Mouse (Mus musculus): ENCODE measurements around the gene Foxd3.
"Not testable (repeated sequence)": the region's sequence is repeated elsewhere in the genome, so short reads cannot be mapped to it uniquely, and the experiment has no call there.

Gene Foxd3

DNA sequence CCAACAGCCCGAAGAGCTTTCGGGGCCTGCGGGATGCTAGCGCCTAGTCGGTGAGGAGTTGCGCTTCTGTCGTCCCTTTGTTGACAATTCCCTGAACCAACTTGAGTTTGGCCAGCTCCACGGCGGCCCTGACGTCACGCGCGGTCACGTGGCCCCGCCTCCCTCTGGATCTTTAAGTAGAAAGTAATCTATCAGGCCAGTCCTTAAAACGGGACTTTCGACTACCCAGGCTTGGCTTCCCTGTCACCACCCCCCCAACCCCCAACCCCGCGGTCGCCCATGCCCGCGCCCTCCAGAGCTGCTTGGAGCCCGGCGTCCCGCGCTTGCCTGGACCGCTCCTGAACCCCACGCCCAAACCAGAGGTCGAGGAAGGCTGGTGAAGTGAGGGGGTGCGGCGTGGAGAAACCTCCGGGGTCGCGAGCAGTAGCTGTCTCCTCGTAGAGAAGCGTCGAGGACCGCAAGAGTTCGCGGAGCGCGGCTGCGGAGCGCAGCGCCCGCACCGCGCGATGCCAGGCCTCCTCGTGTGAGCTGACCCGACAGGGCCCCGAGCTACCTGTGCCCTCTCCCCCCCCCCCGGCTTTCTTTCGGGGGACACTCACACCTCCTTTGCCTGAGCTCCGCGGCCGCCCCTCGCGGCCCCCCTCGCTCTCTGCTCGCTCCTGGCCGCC lies at the start of gene Foxd3:
Gene Foxd3, plus strand, starts transcription at position 363 of the 668 bp plus-strand sequence.
- no peak for DNase-seq (ENCODE audit: low spot score)

DNA sequence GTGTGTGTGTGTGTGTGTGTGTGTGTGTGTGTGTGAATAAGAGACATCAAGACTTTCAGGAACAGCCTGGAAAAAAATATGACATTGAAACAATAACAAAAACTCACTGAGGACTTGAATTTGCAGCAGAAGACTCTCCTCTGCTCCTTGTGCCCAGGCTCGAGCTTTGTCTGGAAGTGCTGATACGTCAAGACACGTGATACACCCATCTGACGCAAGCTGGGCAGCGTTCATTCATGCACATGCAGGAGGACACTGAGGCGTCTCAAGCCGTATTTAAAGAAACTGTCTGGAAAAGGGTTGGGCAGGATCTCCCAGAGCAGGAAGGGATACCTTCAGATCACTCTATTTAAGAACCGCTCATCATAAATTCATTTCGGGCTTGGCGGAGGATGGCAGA lies 43.9 kb upstream of the Foxd3 start:
- no peak for DNase-seq (ENCODE audit: low spot score)

DNA sequence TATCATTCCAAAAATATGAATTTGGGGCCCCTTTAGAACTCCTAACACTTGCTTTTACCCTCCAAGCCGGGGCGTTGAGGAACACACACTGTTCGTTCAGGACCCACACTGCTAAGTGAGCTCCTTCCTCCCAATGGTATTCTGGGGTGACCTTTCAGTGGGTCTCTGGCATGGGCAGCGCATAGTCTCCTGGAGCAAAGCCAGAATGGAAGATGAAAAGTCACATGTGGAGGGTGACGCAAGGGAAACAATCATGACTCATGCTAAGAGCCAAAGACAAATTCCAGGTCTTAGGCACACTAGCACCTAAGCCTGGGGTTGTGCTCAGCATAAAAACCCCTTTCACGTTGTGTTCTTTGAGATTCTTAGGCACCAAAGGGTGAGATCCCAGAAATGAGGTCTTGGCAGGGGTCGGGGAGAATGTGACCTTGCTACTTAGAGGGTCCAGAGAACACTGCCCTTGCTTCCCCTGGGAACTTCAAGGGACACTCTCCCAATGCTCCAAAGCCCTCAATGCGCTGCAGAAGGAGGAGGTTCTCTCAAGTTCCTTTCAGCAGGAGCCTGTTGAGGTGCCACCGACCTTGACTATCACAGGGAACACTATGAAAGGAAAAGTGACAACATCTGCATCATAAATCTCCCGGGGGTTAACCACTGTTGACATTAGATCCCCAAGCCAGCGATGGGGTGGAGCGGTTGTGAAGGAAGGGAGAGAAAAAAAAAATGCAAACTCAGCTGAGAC lies 43.3 kb upstream of the Foxd3 start:
- no peak for DNase-seq (ENCODE audit: low spot score)

DNA sequence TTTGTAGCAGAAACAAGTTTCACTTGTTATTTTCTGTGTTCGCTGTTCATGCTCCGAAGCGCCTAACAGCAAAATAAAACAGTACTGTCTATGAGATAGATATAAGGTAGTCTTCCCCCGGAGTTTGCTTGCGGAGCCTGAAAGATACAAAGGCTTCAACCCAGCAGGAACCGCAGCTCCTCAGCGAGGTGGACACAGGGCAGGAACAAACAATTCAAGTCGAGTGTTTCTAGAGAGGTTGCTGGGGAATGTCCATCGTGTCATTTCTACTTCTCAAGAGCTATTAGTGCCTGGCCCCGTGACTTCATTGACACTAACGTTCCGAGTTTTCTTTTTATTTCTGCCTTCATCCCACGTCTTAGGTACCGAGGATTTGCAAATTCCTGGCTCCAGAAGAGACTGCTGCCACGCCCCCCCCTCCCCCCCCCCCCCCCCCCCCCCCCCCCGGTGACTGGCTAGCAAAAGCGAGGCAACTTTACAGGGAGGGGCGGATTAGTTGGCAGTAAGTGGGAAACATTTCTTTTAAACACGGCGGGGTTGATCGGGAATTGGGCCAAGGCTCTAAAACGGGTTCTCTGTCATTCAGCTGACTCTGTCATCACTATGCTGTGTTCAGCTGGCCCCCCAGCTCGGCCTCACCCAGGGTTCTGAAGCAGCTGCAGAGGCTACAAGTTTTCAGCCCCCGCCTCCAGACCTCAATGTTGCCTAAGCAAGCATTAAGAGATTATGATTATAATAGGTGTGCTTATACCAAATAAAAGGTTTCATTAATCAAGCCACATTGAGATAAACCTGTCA lies 29.9 kb upstream of the Foxd3 start:
- DNase-seq (ENCODE audit: low spot score), result peak; percentile 13

DNA sequence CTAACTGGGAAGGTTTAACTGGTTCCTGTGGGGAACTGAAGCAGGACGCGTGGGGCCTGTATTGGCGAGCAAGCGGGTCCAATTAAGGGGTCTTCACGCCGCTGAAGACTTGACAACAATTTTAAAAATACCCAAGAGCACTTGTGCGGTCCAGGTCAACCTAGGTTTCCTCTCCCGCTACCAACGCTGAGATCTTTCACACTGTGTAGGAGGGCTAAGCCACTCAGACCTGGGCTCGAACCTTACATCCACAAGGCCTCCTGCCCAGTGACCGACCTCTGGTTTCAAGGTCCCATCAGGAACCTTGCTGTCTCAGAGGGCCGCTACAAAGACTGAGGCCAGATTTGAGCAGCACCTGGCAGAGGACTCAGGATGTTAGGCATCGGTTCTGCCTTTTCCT lies 29.0 kb upstream of the Foxd3 start:
- no peak for DNase-seq (ENCODE audit: low spot score)

DNA sequence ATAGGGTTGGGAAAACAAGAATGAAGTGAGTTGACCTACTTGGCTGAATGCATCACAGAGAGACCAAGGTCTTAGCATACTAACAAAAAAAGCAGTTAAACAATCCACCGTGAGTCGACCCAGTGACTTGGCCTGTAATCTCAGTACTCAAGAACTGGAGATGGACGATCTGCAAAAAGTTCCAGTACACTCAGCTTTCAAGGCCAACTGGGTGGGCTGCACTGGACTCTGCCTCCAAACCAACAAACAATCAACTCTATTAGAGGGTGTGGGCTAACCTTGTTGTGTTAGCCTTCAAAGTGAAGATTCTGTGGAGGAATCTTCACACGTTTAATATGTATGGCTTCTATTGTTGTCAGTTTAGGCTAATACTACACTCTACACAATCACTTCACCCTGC lies 20.1 kb upstream of the Foxd3 start:
- DNase-seq (ENCODE audit: low spot score), result no peak

DNA sequence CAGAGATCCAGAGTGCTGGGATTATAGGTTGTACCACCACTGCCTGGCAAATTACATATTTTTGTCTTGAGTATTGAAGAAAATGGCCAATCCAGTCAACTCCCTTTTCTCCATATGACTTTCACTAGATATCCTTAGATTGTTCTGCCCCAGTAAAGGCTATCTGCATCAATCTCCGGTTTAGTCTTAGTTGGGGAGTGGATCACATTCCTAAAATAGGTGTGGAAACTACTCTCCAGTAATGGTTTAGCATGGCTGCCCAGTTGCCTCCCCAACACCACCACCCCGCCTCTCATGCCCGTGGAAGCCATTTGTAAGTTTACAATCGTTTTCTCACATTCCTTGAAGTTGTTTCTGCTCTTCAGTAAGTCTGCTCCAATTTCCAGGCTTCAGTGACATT lies 19.4 kb upstream of the Foxd3 start:
- no peak for DNase-seq (ENCODE audit: low spot score)

DNA sequence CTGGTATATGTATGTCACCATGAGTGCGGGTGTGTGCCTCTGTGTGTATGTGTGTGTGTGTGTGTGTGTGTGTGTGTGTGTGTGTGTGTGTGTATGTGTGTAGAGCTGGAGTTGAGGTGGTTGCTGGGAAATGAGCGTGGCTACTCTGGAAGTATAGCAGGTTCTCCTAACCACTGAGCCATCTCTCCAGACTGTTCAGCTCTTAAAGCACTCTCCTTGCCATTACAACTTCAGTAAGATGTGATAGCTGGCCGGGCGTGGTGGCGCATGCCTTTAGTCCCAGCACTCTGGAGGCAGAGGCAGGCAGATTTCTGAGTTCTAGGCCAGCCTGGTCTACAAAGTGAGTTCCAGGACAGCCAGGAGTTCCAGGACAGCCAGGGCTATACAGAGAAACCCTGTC lies 15.5 kb upstream of the Foxd3 start:
- DNase-seq (ENCODE audit: low spot score), result not testable (repeated sequence)

DNA sequence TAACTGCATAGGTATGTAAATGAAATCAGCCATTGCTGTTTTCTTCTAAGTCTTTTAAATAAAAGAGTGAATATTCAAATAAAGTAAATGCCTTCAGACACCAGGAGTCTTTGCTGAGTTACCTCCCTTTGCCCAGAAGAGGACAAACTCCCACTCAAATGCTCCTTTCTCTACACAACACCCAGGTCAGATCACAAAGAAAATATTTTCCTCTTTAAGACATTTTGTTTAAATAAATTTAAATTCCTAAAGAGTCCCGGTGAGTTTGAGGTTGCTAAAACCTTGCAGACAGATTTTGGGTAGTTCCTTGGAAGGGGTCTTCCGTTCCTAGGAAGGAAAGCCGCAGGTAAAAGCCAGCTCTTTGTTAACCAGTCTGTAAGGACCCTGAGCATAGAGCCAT lies 14.2 kb upstream of the Foxd3 start:
- DNase-seq (ENCODE audit: low spot score), result no peak

DNA sequence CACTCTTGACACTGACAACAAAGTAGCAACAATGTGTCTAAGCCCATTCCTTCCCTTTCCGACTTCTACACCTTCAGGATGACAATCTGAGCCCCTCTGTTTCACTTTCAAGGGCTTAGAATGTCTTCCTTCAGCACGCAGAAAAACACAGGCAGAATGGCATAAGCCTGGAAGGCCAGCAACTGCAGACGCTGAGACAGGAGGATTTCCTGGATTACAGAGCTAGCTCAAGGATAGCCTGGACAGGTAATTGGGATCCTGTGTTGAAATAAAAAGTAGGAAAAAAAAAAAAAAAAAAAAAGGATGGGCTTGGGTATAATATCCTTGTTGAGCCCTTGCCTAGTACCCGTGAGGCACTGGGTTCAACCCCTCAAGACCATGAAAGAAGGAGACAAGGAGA lies 10.5 kb upstream of the Foxd3 start:
- DNase-seq (ENCODE audit: low spot score), result no peak

DNA sequence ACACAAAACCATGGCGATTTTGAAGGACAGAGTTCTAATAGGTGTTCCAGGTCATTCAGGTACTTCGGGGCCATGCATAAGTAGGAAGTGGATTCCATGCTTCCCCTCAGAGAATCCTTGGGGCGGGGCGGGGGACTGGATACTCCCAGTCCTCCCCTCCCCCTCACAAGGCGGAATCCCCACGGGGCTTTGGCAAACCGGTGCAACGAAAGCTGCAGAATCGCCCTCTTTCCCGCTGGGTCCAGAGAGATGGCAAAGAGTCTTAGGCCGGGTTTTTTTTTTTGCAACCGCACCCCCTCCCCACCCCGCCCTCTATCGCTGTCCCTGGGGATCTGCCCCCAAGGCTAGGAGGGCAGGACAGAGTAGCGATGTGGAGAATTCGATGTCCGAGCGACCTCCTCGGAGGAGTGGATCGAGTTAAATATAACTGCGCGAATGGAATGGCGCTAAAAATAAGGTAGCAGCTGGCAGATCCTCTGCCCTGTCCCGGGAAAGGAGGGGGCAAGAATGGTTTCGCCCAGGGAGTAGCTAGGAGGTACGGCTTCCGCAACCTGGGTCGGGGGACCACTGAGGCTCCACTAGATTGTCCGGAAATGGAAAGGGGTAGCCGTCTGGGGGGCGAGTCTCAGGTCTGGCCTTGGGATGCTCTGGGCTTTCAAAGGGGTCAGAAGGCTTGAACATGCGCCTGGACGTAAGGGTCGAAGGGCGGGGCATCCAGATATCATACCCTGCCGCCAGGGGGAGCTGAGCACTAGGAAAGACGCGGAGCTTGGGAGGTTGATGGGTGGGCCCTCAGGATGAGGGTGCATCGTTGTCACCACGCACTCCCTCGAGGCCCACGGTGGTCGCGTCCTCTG lies 5.8 kb upstream of the Foxd3 start:
- no peak for DNase-seq (ENCODE audit: low spot score)

DNA sequence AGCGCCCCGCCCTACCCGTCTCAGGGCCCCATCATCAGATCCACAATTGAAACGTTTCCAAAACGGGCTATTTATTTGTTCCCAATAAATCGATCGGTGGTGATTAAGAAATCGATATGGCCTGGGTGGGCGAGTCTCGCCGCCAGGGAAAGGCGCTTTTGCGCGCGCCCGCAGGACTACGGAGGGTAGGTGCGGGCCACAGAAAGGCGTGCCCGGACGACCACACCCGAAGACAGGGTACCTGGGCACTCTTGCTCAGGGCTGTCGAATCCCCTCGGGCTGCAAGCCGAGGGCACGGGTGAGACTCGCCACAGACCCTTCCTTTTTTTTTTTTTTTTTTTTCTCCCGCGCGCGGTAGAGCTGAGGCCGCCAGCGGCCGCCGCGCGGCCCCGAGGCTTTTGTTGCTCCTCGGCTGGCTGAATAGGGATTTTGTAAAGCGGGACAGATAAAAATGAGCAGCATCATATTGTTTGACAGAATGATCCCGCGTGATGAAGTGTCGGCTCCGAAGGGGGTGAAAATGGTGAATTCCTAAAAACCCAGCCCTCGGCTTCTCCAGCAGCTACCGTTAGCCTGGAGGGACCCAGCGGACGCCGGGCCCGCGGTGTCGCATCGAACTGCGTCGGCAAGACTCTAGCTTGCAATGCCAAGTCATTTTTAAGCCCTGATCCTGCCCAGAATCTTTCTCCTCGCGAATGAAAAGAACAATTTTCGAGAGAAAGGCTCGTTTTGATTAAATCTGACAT lies 5.0 kb upstream of the Foxd3 start:
- DNase-seq (ENCODE audit: low spot score), result no peak

DNA sequence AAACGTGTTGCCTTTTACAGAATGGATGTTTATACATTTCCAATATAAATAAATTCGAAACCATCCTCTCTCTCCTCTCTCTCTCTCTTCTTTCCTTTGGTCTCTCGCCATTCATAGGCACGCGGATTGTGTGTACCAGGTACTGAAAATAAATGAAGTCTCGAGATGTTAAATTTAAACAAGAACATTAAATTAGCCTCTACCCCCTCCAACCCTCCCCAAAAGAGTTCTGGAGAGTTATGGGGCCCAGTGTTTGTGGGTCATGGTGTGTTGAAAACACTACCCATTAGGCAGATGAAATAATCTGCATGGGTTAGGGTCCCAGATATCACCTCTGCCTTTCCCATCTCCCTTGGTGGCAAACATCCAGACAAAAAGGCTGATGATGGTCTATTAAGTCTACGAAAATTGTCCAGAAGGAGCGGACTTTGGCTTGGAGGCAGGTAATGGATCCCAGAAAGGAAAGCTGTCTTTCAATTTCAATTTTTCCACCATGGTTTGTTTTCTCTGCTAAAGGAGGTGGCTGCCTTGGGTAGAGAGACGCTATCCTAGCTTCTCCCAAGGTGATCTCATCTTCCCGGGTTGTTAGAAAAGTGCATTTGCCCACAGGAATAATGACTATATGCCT lies 4.2 kb upstream of the Foxd3 start:
- DNase-seq (ENCODE audit: low spot score), result no peak

DNA sequence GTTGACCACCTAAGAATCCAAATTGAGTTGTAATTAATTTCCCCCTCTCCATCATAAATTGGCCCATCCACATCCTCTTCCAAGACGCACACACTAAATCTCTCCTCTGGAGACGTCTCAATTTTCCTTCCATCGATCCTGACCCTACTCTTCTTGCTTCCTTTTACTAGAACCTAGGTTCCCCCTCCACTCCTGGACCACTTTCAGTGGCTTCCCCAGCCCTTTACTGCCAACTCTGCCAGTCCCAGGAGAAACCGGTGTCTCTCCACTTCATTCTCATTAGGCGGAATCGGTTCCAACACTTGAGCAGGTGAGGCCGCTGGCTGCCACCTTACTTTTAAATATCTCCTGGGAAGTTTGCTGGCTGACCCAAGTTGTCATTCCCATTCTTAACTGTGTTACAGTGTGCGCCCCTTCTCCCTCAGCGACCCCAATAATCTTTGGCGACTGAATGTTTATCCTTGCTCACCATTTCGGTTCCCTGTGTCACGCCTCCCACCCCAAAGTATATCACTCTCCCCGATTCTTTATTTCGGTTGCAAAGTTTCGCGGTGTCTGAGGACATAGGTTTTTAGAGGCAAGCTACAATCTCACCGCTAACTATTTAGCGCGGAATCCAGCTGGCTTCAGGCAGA lies 3.4 kb upstream of the Foxd3 start:
- no peak for DNase-seq (ENCODE audit: low spot score)

DNA sequence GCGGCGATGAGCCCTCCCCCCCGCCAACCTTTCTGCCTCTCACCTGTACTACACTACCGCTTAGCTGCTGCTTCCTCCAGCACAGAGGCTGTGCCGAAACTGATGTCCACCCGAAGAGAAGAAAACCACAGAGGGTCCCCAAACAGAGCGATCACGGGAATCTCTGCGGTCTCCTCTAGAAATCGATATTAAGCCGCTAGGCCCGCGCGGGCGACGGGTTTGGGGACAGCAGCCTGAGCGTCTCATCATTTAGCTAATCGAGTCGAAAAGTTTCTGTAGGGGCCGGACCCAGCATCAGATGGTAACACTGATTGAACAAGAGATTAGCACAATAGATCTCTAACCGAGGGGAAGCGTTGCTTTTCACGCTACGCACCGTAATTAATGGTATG lies 2.9 kb upstream of the Foxd3 start:
- DNase-seq (ENCODE audit: low spot score), result no peak

DNA sequence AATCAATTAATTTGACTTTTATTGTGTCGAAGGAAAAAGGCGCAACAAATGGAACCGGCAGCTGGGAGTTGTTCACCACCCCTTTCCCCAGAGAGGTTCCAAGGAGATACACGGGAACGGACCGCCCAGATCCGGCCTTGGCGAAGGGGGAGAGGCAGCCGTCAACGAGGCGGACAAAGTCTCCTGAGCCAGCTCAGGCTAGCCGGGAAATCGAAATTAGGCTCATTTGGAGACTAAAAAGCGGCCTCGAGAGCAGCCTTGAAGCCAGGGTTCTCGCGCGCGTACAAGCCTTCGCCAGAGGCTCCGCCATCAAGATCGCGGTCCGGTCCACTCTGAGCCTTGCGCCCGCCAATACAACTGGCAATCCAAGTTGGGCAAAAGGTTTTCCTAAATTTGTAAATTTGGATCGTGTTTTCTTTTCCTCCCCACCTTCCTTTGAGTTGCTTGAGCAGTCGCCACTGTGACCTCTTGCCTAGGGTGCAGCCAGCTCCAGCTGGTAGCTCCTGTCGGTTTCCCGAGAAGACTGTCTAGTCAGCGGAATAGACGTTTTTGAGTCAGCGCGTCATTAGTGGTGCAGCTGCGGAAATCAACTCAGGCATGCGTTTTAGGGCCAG lies 2.4 kb upstream of the Foxd3 start:
- no peak for DNase-seq (ENCODE audit: low spot score)

DNA sequence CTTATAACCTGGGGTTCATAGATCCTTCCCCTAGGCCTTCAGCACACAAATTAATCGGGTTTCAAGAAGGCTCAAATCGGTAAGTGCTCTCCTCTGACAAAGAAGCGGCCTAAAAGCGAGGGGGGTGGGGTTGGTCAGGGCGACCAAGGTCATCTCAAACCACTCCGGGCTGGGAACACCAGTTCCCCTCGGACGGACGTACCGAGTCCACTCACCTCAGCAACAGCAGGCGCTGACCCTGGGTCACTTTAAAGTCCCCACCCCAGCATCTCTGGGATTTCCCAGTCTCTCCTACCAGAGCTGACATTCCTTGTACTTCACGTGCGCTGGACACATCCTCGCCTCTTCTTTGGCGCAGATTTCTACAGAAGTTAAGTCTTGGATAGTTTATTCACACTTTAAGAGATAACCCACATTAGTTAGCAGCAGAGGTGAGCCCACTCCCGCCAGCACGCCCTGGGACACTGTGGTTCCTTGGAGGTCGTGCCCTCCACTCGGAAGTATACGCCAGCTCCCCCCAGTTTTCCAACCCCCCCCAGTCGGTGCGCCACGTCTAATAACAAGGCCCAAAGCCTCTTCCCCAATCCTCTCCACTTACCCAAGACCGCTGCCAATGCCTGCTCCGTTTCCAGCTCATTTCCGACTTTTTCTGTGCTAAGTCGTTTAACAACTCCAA lies 1.3 kb upstream of the Foxd3 start:
- DNase-seq (ENCODE audit: low spot score), result no peak

DNA sequence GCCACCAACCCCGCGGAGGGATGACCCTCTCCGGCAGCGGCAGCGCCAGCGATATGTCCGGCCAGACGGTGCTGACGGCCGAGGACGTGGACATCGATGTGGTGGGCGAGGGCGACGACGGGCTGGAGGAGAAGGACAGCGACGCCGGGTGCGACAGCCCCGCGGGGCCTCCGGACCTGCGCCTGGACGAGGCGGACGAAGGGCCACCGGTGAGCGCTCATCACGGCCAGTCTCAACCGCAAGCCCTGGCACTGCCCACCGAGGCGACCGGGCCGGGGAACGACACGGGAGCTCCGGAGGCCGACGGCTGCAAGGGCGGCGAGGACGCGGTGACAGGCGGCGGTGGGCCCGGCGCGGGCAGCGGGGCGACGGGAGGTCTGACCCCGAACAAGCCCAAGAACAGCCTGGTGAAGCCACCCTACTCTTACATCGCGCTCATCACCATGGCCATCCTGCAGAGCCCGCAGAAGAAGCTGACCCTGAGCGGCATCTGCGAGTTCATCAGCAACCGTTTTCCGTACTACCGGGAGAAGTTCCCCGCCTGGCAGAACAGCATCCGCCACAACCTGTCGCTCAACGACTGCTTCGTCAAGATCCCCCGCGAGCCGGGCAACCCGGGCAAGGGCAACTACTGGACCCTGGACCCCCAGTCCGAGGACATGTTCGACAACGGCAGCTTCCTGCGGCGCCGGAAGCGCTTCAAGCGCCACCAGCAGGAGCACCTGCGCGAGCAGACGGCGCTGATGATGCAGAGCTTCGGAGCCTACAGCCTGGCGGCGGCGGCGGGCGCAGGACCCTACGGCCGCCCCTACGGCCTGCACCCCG lies 718 bp downstream of the Foxd3 start:
- DNase-seq (ENCODE audit: low spot score), result no peak

DNA sequence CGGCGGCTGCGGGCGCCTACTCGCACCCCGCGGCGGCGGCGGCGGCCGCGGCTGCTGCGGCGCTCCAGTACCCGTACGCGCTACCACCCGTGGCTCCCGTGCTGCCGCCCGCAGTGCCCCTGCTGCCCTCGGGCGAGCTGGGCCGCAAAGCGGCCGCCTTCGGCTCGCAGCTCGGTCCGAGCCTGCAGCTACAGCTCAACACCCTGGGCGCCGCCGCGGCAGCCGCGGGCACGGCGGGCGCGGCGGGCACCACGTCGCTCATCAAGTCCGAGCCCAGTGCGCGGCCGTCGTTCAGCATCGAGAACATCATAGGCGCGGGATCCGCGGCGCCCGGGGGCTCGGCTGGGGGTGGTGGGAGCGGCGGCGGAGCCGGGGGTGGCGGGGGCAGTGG lies 1.3 kb downstream of the Foxd3 start:
- DNase-seq (ENCODE audit: low spot score), result no peak

All from lung, postnatal 25 days (tissue).